Mouse (Mus musculus) embryonic fibroblast, embryonic 13.5 days (primary cell): Measurements from ENCODE around the gene Zbtb46.

ENCODE experiments used
- CTCF ChIP-seq: IDR thresholded peaks from 2 replicates; pipeline ENCODE4 v1.5.1; 2011; ENCODE audit warnings: mild to moderate bottlenecking, control low read depth, low read length, moderate library complexity, borderline replicate concordance; ENCODE audit not compliant: insufficient read depth
- POLR2A ChIP-seq: IDR thresholded peaks from 2 replicates; pipeline ENCODE4 v1.6.1; 2011; ENCODE audit warnings: low read depth, mild to moderate bottlenecking, control low read depth, low read length, moderate library complexity

DNA sequence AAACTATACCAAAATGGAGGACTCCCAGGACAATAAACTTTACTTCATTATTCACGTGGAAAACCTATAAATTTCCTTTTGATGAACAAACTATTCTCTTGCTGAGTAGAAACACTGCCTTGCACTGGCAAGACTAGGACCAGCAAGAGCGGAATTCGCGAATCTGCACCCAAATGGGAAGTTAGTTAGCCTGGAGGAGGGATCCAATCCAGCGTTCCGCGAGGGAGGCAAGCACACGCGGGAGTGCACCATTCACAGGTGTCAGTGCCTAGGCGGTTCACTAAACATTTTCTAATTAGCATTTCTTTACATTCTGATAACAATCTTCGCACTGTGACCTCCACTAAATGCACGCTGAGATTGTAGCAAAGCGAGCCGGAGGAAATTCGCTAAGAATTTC is 1.4 kb downstream of the Zbtb46 start:
- no peak for TF ChIP-seq POLR2A
- no peak for TF ChIP-seq CTCF
